ENCODE assay signal across 8 mouse cellular contexts in the genomic region with DNA sequence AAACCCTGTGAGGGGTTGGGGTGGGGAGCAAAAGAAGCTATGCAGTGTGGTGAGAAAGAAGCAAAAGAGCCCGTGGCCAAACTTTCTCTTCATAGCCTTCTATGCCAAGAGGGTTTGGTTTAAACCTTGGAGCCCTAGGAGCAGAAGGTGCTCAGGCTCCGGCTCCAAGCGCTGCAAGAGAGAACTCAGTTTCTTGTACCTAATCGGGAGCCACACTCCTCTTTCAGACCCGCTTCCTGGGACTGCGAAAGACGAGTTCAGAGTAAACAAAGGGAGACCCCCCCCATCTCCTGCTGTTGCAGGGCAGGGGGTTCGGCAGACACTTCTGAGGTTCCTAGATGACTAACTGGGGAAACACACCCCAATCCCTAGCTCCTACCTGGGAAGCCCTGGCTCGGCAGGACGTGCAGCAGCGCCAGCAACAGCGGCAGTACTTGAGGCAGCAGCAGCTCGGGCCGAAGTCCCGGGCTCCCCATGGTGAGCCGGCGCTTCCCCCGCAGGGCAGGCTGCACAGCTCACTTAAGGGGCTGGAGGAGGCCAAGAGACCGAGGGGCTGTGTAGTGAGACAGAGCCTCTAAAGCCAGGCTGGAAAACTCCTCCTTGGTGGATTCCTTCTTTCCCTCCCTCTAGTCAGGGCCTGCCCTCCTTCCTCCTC. TPM values are rescaled to one million over a fixed set of nuclear protein-coding genes. Genes with fewer than 3 reads are reported as not detected.
DNase-seq lines count a peak whose midpoint lies in the region; ATAC-seq and TF ChIP-seq lines count a peak whose summit lies in the region.

A gene (minus strand): TSS at position 645 of the 655 bp plus-strand sequence.

- H3K4me1 ChIP-seq in lung, embryonic 14.5 days (ENCODE audit: insufficient read depth): no peaks in the 10 kb centered on the region
- no peaks in the 10 kb centered on the region for H3K4me1 ChIP-seq in forebrain, embryonic 11.5 days (replicated peaks; ENCODE audit: control insufficient read depth, insufficient read depth, low read length)
- H3K4me1 ChIP-seq in kidney, postnatal 0 days (replicated peaks; ENCODE audit: insufficient read depth, low read length): no peaks in the 10 kb centered on the region
- no peaks in the 10 kb centered on the region for H3K4me1 ChIP-seq in midbrain, embryonic 16.5 days (ENCODE audit: control insufficient read depth, insufficient read depth, low read length)

- DNase-seq in lung, embryonic 14.5 days: peak; percentile 57
- DNase-seq in lung, postnatal 36 days: no peak
- peak; percentile 56 for DNase-seq in forebrain, embryonic 11.5 days (ENCODE audit: low spot score)
- peak; percentile 40 for DNase-seq in kidney, postnatal 0 days (ENCODE audit: low spot score)
- DNase-seq in layer of hippocampus, adult 11-12 months (ENCODE audit: low spot score): no peak
- DNase-seq in right cerebral cortex, postnatal 14 days: no peak
- no peak for DNase-seq in thymus, postnatal 0 days (ENCODE audit: low spot score)

- peak within 1 kb of the TSS; percentile 61 for H3K4me2 ChIP-seq in lung, embryonic 14.5 days
- H3K4me2 ChIP-seq in forebrain, embryonic 11.5 days (ENCODE audit: low read depth, low read length, severe bottlenecking): peak within 1 kb of the TSS; percentile 48
- peak within 1 kb of the TSS; percentile 56 for H3K4me2 ChIP-seq in kidney, postnatal 0 days (ENCODE audit: low read length)
- peak within 1 kb of the TSS; percentile 59 for H3K4me2 ChIP-seq in midbrain, embryonic 16.5 days (ENCODE audit: low read length)

- peak; percentile 81 for ATAC-seq in lung, embryonic 14.5 days (ENCODE audit: insufficient read depth)
- no peak; the same call in 1 of the 2 replicates for ATAC-seq in forebrain, embryonic 11.5 days (replicated peaks; ENCODE audit: low FRiP score)
- no peak; the same call in 1 of the 2 replicates for ATAC-seq in kidney, postnatal 0 days (replicated peaks; ENCODE audit: low FRiP score, low read depth)
- ATAC-seq in midbrain, embryonic 16.5 days: peak; percentile 54; the same call in 1 of the 2 replicates

- TF ChIP-seq CTCF in lung, embryonic 14.5 days (IDR thresholded peaks at IDR 0.05; ENCODE audit: low read depth): no peak
- TF ChIP-seq CTCF in kidney, postnatal 0 days (IDR thresholded peaks at IDR 0.05; ENCODE audit: low read depth): no peak

- no peaks in the 10 kb centered on the region for H3K36me3 ChIP-seq in lung, embryonic 14.5 days (ENCODE audit: insufficient read depth)
- H3K36me3 ChIP-seq in forebrain, embryonic 11.5 days (ENCODE audit: control insufficient read depth, insufficient read depth, low read length): no peaks in the 10 kb centered on the region
- H3K36me3 ChIP-seq in kidney, postnatal 0 days (ENCODE audit: insufficient read depth, low read length): no peaks in the 10 kb centered on the region
- no peaks in the 10 kb centered on the region for H3K36me3 ChIP-seq in midbrain, embryonic 16.5 days (ENCODE audit: control insufficient read depth, insufficient read depth, low read length)

- H3K27me3 ChIP-seq in lung, embryonic 14.5 days (ENCODE audit: insufficient read depth, low read length): no peaks in the 10 kb centered on the region
- no peaks in the 10 kb centered on the region for H3K27me3 ChIP-seq in forebrain, embryonic 11.5 days (ENCODE audit: control insufficient read depth, insufficient read depth, low read length)
- H3K27me3 ChIP-seq in kidney, postnatal 0 days (ENCODE audit: insufficient read depth, low read length): no peaks in the 10 kb centered on the region
- H3K27me3 ChIP-seq in midbrain, embryonic 16.5 days (ENCODE audit: control insufficient read depth, insufficient read depth, low read depth, low read length): no peaks in the 10 kb centered on the region

- no peaks in the 10 kb centered on the region for H3K9me3 ChIP-seq in lung, embryonic 14.5 days (ENCODE audit: low read depth, low read length)
- H3K9me3 ChIP-seq in forebrain, embryonic 11.5 days (ENCODE audit: control insufficient read depth, low read length): no peaks in the 10 kb centered on the region
- no peaks in the 10 kb centered on the region for H3K9me3 ChIP-seq in kidney, postnatal 0 days (replicated peaks; ENCODE audit: low read length)
- no peaks in the 10 kb centered on the region for H3K9me3 ChIP-seq in midbrain, embryonic 16.5 days (replicated peaks; ENCODE audit: control insufficient read depth, low read length, poor library complexity, severe bottlenecking)

- no peak within 1 kb of the TSS; the same call in 1 of the 2 replicates for H3K27ac ChIP-seq in lung, embryonic 14.5 days (ENCODE audit: low read depth)
- H3K27ac ChIP-seq in forebrain, embryonic 11.5 days (ENCODE audit: low read depth, low read length): no peak within 1 kb of the TSS
- no peak within 1 kb of the TSS for H3K27ac ChIP-seq in kidney, postnatal 0 days
- no peak within 1 kb of the TSS for H3K27ac ChIP-seq in midbrain, embryonic 16.5 days (ENCODE audit: low read length)

- H3K9ac ChIP-seq in lung, embryonic 14.5 days: peak within 1 kb of the TSS; percentile 48
- peak within 1 kb of the TSS; percentile 52 for H3K9ac ChIP-seq in forebrain, embryonic 11.5 days (ENCODE audit: low read length)
- peak within 1 kb of the TSS; percentile 58 for H3K9ac ChIP-seq in kidney, postnatal 0 days (ENCODE audit: low read depth, low read length)
- peak within 1 kb of the TSS; percentile 44; the same call in 1 of the 2 replicates for H3K9ac ChIP-seq in midbrain, embryonic 16.5 days (ENCODE audit: low read depth, low read length)

- 10% methylated on average over 19 of the region's 19 CpGs for WGBS in lung, embryonic 14.5 days
- 28% methylated on average over 11 of the region's 19 CpGs for WGBS in forebrain, embryonic 11.5 days
- WGBS in kidney, postnatal 0 days: 24% methylated on average over 18 of the region's 19 CpGs
- 16% methylated on average over 19 of the region's 19 CpGs for WGBS in midbrain, embryonic 16.5 days

- H3K4me3 ChIP-seq in lung, embryonic 14.5 days (ENCODE audit: low read depth, low read length): peak within 1 kb of the TSS; percentile 35
- H3K4me3 ChIP-seq in forebrain, embryonic 11.5 days (ENCODE audit: low read depth, low read length): peak within 1 kb of the TSS; percentile 17
- peak within 1 kb of the TSS; percentile 33 for H3K4me3 ChIP-seq in kidney, postnatal 0 days (replicated peaks; ENCODE audit: low read depth, low read length)
- H3K4me3 ChIP-seq in midbrain, embryonic 16.5 days (ENCODE audit: low read depth, low read length): peak within 1 kb of the TSS; percentile 29

RNA-seq across cellular contexts. Expression of the gene that starts here (rescaled TPM):
- 17.4 and 19.3 TPM in 2 replicates for polyA plus RNA-seq in lung, embryonic 14.5 days (2014; fragmentation: Nextera tagmentation; extraction: Ambion mirVana)
- polyA plus RNA-seq in forebrain, embryonic 11.5 days (2014; fragmentation: Nextera tagmentation; extraction: Ambion mirVana): 5.9 TPM in 2 replicates
- polyA plus RNA-seq in kidney, postnatal 0 days (2015; fragmentation: Nextera tagmentation; extraction: Ambion mirVana): 15.1 and 17.2 TPM in 2 replicates
- polyA plus RNA-seq in midbrain, embryonic 16.5 days (2015; fragmentation: Nextera tagmentation; extraction: Ambion mirVana): 2.1 and 2.6 TPM in 2 replicates
- 5.6 and 5.7 TPM in 2 replicates for polyA plus RNA-seq in thymus, postnatal 0 days (2015; fragmentation: Nextera tagmentation; extraction: Ambion mirVana)

Comparison
In these comparisons a context has a peak if more than half of its experiments do, and no peak if none do; other contexts are left out.
1. DNase-seq: peak in lung, embryonic 14.5 days (single experiment), forebrain, embryonic 11.5 days (single experiment) and kidney, postnatal 0 days (single experiment); none in lung, postnatal 36 days (single experiment), layer of hippocampus, adult 11-12 months (single experiment), right cerebral cortex, postnatal 14 days (single experiment) and thymus, postnatal 0 days (single experiment).
2. ATAC-seq: peak in lung, embryonic 14.5 days (single experiment) and midbrain, embryonic 16.5 days (single experiment); none in forebrain, embryonic 11.5 days (single experiment) and kidney, postnatal 0 days (single experiment).
3. Peak in every context shown above with its lines, with median percentiles within 50 percentile points of each other: H3K4me2 ChIP-seq, H3K4me3 ChIP-seq and H3K9ac ChIP-seq.